Mouse (Mus musculus) right cerebral cortex, postnatal 25 days (tissue): ENCODE results near the gene Olfr1008.
"Not testable (repeated sequence)": the region's sequence is repeated elsewhere in the genome, so short reads cannot be mapped to it uniquely, and the experiment has no call there.

Experiments
- DNase-seq: peaks from one replicate; pipeline ENCODE4 v3.0.0; 2022

Gene Olfr1008

DNA sequence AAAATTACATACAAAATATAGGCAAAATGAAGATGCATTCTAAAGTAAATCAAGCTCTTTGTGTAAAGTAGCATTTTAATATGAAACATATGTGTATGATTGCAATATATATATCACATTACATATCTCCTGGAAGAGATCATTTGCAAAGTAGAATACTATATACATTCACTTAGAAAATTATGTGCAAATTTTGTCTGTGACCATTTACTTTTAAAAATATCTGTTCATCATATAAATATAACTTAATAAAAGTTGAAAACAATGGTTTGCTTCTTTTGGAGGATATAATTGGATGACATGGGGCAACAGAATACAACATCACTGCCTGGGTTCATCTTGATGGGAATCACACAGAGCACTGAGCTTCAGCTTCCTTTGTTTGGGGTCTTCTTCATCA is at the start of gene Olfr1008:
Gene Olfr1008, plus strand, starts transcription at position 301 of the 400 bp plus-strand sequence.
- DNase-seq = no peak

DNA sequence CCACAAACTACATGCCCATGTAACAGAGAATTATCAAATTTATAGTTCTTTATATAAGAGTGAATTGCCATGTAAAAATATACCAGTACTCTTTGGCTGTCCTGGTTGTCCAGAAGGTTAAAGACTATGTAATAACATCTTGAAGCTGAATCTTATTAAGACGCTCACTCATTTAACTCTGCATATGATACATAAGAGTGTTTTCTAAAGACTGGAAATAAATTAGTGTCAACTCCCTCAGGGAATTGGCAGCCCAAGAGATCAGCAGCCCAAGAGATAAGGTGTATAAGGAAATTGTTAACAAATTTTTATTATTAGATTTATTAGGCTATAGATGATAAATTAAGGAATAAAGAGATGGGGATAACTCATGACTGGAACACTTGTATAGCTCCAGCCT is 38.6 kb upstream of the Olfr1008 start, which contains the start of gene Olfr1002:
Gene Olfr1002, minus strand, starts transcription at position 101 of the 400 bp plus-strand sequence.
- no peak for DNase-seq

GRCm38 (mm10) chr2:85664355-85664754 is 24.9 kb upstream of the Olfr1008 start, which contains the start of gene Olfr154:
Olfr154 (minus strand) TSS chr2:85664455.
- DNase-seq = not testable (repeated sequence)

- no peak for DNase-seq
Observed at GRCm38 (mm10) chr2:85678667-85679066, 10.6 kb upstream of the Olfr1008 start, which contains the start of gene Olfr1006. Olfr1006 (minus strand) TSS chr2:85678767.

DNA sequence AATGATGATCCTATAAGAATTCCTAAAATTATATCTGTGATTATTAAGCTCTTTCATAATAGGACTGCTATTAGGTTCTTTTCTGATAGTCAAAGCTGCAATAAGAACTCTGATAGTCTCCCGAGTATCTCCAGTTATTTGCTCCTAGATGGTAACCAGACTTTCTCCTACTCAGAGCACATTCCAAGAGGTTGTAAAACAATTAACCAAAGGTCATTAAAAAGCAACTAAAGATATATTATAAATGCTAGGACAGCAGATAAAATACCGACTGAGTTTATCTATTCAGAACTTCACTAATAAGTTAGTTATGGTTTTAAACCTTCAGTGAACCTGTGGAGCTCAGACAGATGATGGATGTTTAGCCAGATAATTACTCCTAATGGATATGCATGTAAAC is 21.4 kb downstream of the Olfr1008 start:
- not testable (repeated sequence) for DNase-seq

- DNase-seq = no peak
Observed at GRCm38 (mm10) chr2:85711159-85711558, 21.9 kb downstream of the Olfr1008 start.

DNA sequence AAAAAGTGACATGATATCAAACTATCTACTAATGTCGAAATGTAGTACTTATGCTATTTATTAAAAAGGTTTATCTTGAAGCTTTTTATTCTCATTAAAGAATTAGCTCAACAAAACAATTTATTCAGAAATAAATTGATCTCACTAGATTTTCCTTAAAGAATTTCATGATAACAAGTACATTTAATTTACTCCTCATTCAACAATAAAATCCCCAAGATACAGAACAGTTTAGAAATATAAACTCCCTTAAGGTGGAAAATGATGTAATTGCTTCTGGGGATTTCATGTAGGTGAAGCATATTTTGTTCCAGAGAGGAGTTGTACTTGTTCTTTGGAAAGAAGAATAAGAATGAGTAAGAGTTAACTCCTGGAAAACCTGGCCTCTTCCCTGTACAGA is 25.9 kb downstream of the Olfr1008 start, which contains the start of gene Olfr1009:
Gene Olfr1009, plus strand, starts transcription at position 301 of the 400 bp plus-strand sequence.
- no peak for DNase-seq

DNA sequence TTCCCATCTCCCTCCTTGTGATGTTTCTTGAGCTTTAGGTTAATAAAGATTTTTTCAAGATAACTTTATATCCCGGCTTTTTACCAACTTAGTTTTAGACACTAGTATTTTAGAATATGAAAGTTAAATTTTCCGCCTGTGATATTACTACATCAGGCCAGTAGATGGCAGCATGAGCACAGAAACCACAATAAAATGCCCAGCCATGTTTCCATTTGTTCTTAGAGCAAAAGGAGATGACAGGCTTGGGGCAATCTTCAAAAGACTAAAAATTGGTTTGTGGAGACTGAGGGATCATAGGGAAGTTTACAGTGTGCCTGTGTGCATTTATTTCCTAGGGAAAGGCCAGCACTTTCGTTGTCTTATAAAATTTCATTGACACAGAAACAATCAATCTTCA is 36.6 kb downstream of the Olfr1008 start:
- DNase-seq = peak; percentile 6
